Mouse (Mus musculus) CH12.LX (cell line): ENCODE measurements at regions not wholly inside any gene's neighbourhood (a gene's known extent, or its start where the extent isn't known, plus 50 kb on each side); places are given as distances from the start of the nearest gene placed in this dataset.

ENCODE experiments used
- DNase-seq: peaks from one replicate; pipeline ENCODE4 v3.0.0-alpha.2; 2013; ENCODE audit errors: extremely low read depth
- H3K27ac ChIP-seq: 2 replicates; pipeline ENCODE4 v1.5.1; 2012; ENCODE audit warnings: low read depth, mild to moderate bottlenecking, control low read depth, moderate library complexity; ENCODE audit not compliant: insufficient read depth
- H3K27me3 ChIP-seq: replicated peaks from 2 replicates; pipeline ENCODE3; 2012; ENCODE audit warnings: inconsistent platforms
- H3K36me3 ChIP-seq, 2 experiments: replicated peaks in 1 of 2; 2 replicates each; pipeline versions ENCODE3 to v1.6.1; 2012; ENCODE audit warnings: inconsistent platforms in 1 of 2, low read length in 1 of 2, mild to moderate bottlenecking in 1 of 2, mixed read lengths in 1 of 2, moderate library complexity in 1 of 2; ENCODE audit not compliant: control insufficient read depth in 1 of 2, insufficient read depth in 1 of 2
- H3K4me1 ChIP-seq, 2 experiments: 2 replicates each; pipeline ENCODE4 v1.6.1; 2012; ENCODE audit warnings: inconsistent platforms in 1 of 2, moderate library complexity in 1 of 2; ENCODE audit not compliant: insufficient read depth in 2 of 2, control insufficient read depth in 1 of 2
- H3K4me2 ChIP-seq: 2 replicates; pipeline ENCODE4 v1.6.1; 2012; ENCODE audit warnings: low read depth, mild to moderate bottlenecking, control low read depth; ENCODE audit not compliant: poor library complexity, insufficient read depth, severe bottlenecking
- H3K4me3 ChIP-seq, 3 experiments: fragments of 150-350 bp in 1 of 3; sonication (generic) in 1 of 3; replicated peaks in 1 of 3; 2 replicates each; pipeline versions ENCODE3 to v1.5.1; 2011 to 2012; ENCODE audit warnings: low read depth in 2 of 3, low read length in 2 of 3, mild to moderate bottlenecking in 2 of 3, moderate library complexity in 2 of 3, control low read depth in 1 of 3, improper control_type of control experiment in 1 of 3, inconsistent platforms in 1 of 3, mixed read lengths in 1 of 3; ENCODE audit not compliant: poor library complexity in 1 of 3
- H3K79me2 ChIP-seq: replicated peaks from 2 replicates; pipeline ENCODE4 v1.6.1; 2012; ENCODE audit warnings: mild to moderate bottlenecking, moderate library complexity; ENCODE audit not compliant: control insufficient read depth, poor library complexity, insufficient read depth, severe bottlenecking; ENCODE audit errors: extremely low read depth
- H3K9ac ChIP-seq: 2 replicates; pipeline ENCODE4 v1.6.1; 2012; ENCODE audit warnings: low read depth, mild to moderate bottlenecking, control low read depth, moderate library complexity; ENCODE audit not compliant: insufficient read depth
- H3K9me3 ChIP-seq: replicated peaks from 2 replicates; pipeline ENCODE3; 2012; ENCODE audit warnings: low read length, inconsistent platforms, mixed read lengths
- BHLHE40 ChIP-seq: IDR thresholded peaks from 2 replicates; pipeline ENCODE4 v1.6.1; 2011; ENCODE audit warnings: mild to moderate bottlenecking, low read depth, low read length, improper control_type of control experiment
- CTCF ChIP-seq, 2 experiments: IDR thresholded peaks in 1 of 2; conservative IDR thresholded peaks in 1 of 2; 2 replicates each; pipeline ENCODE4 v1.5.1; 2011 to 2012; ENCODE audit warnings: low read depth in 2 of 2, low read length in 2 of 2, improper control_type of control experiment in 1 of 2, inconsistent platforms in 1 of 2, mild to moderate bottlenecking in 1 of 2, moderate library complexity in 1 of 2
- E2F4 ChIP-seq: IDR thresholded peaks from 2 replicates; pipeline ENCODE4 v1.6.1; 2011; ENCODE audit warnings: low read depth, low read length, improper control_type of control experiment; ENCODE audit not compliant: insufficient replicate concordance
- ELF1 ChIP-seq: IDR thresholded peaks from 2 replicates; pipeline ENCODE4 v1.6.1; 2014; ENCODE audit warnings: low read depth, mild to moderate bottlenecking, inconsistent platforms, low read length, improper control_type of control experiment
- EP300 ChIP-seq: IDR thresholded peaks from 2 replicates; pipeline ENCODE4 v1.6.1; 2011; ENCODE audit warnings: low read length, improper control_type of control experiment
- ETS1 ChIP-seq: conservative IDR thresholded peaks from 2 replicates; pipeline ENCODE4 v1.6.1; 2012; ENCODE audit warnings: low read depth, mild to moderate bottlenecking, inconsistent platforms, low read length, improper control_type of control experiment, moderate library complexity
- HCFC1 ChIP-seq: IDR thresholded peaks from 2 replicates; pipeline ENCODE4 v1.6.1; 2012; ENCODE audit warnings: low read depth, mild to moderate bottlenecking, inconsistent platforms, low read length, improper control_type of control experiment
- IRF4 ChIP-seq: IDR thresholded peaks from 2 replicates; pipeline ENCODE4 v1.6.1; 2014; ENCODE audit warnings: low read depth, mild to moderate bottlenecking, inconsistent platforms, low read length, improper control_type of control experiment
- JUN ChIP-seq: IDR thresholded peaks from 2 replicates; pipeline ENCODE4 v1.6.1; 2011; ENCODE audit warnings: low read depth, mild to moderate bottlenecking, low read length, improper control_type of control experiment, moderate library complexity; ENCODE audit not compliant: insufficient read depth
- JUND ChIP-seq: conservative IDR thresholded peaks from 2 replicates; pipeline ENCODE4 v1.6.1; 2011; ENCODE audit warnings: low read depth, low read length, improper control_type of control experiment
- KAT2A ChIP-seq: IDR thresholded peaks from 2 replicates; pipeline ENCODE4 v1.6.1; 2012; ENCODE audit warnings: low read length, improper control_type of control experiment, inconsistent platforms; ENCODE audit not compliant: insufficient replicate concordance
- MAX ChIP-seq: IDR thresholded peaks from 2 replicates; pipeline ENCODE4 v1.6.1; 2011; ENCODE audit warnings: low read length, improper control_type of control experiment
- MXI1 ChIP-seq: IDR thresholded peaks from 2 replicates; pipeline ENCODE4 v1.6.1; 2011; ENCODE audit warnings: mild to moderate bottlenecking, low read depth, low read length, improper control_type of control experiment
- NELFE ChIP-seq: IDR thresholded peaks from 2 replicates; pipeline ENCODE4 v1.6.1; 2011; ENCODE audit warnings: low read depth, low read length, improper control_type of control experiment
- NRF1 ChIP-seq: IDR thresholded peaks from 2 replicates; pipeline ENCODE4 v1.6.1; 2014; ENCODE audit warnings: low read depth, mild to moderate bottlenecking, inconsistent platforms, low read length, improper control_type of control experiment, moderate library complexity
- PAX5 ChIP-seq: IDR thresholded peaks from 2 replicates; pipeline ENCODE4 v1.6.1; 2012; ENCODE audit warnings: low read length, inconsistent platforms, mixed read lengths
- POLR2AphosphoS2 ChIP-seq: IDR thresholded peaks from 2 replicates; pipeline ENCODE4 v1.6.1; 2011; ENCODE audit warnings: low read depth, low read length, improper control_type of control experiment
- RAD21 ChIP-seq: IDR thresholded peaks from 2 replicates; pipeline ENCODE4 v1.6.1; 2011; ENCODE audit warnings: low read depth, mild to moderate bottlenecking, low read length, improper control_type of control experiment, moderate library complexity
- RCOR1 ChIP-seq: conservative IDR thresholded peaks from 2 replicates; pipeline ENCODE4 v1.6.1; 2012; ENCODE audit warnings: low read depth, mild to moderate bottlenecking, inconsistent platforms, low read length, improper control_type of control experiment
- SIN3A ChIP-seq: IDR thresholded peaks from 2 replicates; pipeline ENCODE4 v1.6.1; 2012; ENCODE audit warnings: low read length, improper control_type of control experiment, inconsistent platforms
- SMC3 ChIP-seq: IDR thresholded peaks from 2 replicates; pipeline ENCODE4 v1.6.1; 2011; ENCODE audit warnings: low read depth, low read length, improper control_type of control experiment
- TBP ChIP-seq: conservative IDR thresholded peaks from 2 replicates; pipeline ENCODE4 v1.6.1; 2011; ENCODE audit warnings: low read depth, low read length, improper control_type of control experiment
- TCF12 ChIP-seq: IDR thresholded peaks from 2 replicates; pipeline ENCODE4 v1.6.1; 2014; ENCODE audit warnings: low read depth, mild to moderate bottlenecking, inconsistent platforms, low read length, improper control_type of control experiment
- UBTF ChIP-seq: IDR thresholded peaks from 2 replicates; pipeline ENCODE4 v1.6.1; 2012; ENCODE audit warnings: low read depth, mild to moderate bottlenecking, inconsistent platforms, low read length, improper control_type of control experiment, moderate library complexity
- USF1 ChIP-seq: IDR thresholded peaks from 2 replicates; pipeline ENCODE4 v1.6.1; 2014; ENCODE audit warnings: low read depth, mild to moderate bottlenecking, inconsistent platforms, low read length, improper control_type of control experiment
- USF2 ChIP-seq: conservative IDR thresholded peaks from 2 replicates; pipeline ENCODE4 v1.6.1; 2011; ENCODE audit warnings: low read depth, low read length, improper control_type of control experiment
- dilution Hi-C: fragments of 300-500 bp; cut with MboI; formaldehyde crosslinking; loops from 2 replicates; pipeline ENCODE4 v1.14.3; 2020; ENCODE audit warnings: low sequenced_read_pairs; ENCODE audit not compliant: extremely low pct_unique_long_range_greater_than_20kb, extremely low pct_ligation_motif_present
- in situ Hi-C: fragments of 300-500 bp; cut with MboI; formaldehyde crosslinking; loops from 3 replicates; pipeline ENCODE4 v1.14.3; 2019; ENCODE audit warnings: low sequenced_read_pairs, low pct_ligation_motif_present, low pct_unique_long_range_greater_than_20kb, mixed read lengths

- no peak for TF ChIP-seq RAD21
- TF ChIP-seq USF2: no peak
- no peak for TF ChIP-seq JUND
- no peak for TF ChIP-seq ELF1
- no peak for TF ChIP-seq CTCF (conservative IDR thresholded peaks at IDR 0.05 in 1 of 2, IDR thresholded peaks at IDR 0.05 in 1 of 2; ENCODE audit: low read depth in 2 of 2, low read length in 2 of 2)
- no peak for TF ChIP-seq KAT2A
- no peak for TF ChIP-seq SIN3A
- TF ChIP-seq UBTF: no peak
- TF ChIP-seq MXI1: no peak
- in situ Hi-C loops: loop anchor here (25.0 kb wide), 1 partner anchor 779 kb away; no protein-coding TSS in a partner anchor
- Histone ChIP-seq H3K4me3 (no peak overlapping the region), H3K9ac (no peak overlapping the region), H3K9me3 (no peaks in the 10 kb centered on the region), H3K4me2 (no peak overlapping the region), H3K36me3 (no peaks in the 10 kb centered on the region), H3K79me2 (no peaks in the 10 kb centered on the region), H3K27me3 (peaks cover 18% of the 10 kb centered on the region), H3K27ac (no peak overlapping the region), H3K4me1 (no peaks in the 10 kb centered on the region)
- dilution Hi-C loops: no loop called here
- DNase-seq: no peak
Observed at GRCm38 (mm10) chr4:105916229-105916628, 126.6 kb downstream of the Gm12728 start.

- in situ Hi-C loops: loop anchor here (25.0 kb wide), 1 partner anchor 788 kb away; no protein-coding TSS in a partner anchor
- H3K79me2 ChIP-seq: no peaks in the 10 kb centered on the region
- H3K27me3 ChIP-seq: peaks cover 28% of the 10 kb centered on the region
- H3K4me2 ChIP-seq: no peak overlapping the region
- no peak overlapping the region for H3K9ac ChIP-seq
- TF ChIP-seq PAX5 (no peak), SMC3 (no peak), EP300 (no peak), NELFE (no peak), USF2 (no peak), TCF12 (no peak), JUN (no peak), JUND (no peak), E2F4 (no peak), ETS1 (no peak), TBP (no peak), HCFC1 (no peak), POLR2AphosphoS2 (no peak), BHLHE40 (no peak), RCOR1 (no peak), NRF1 (no peak), MAX (no peak), RAD21 (no peak; the same call in none of the 2 replicates), IRF4 (no peak), USF1 (no peak)
- no peaks in the 10 kb centered on the region for H3K9me3 ChIP-seq
- H3K4me1 ChIP-seq: no peaks in the 10 kb centered on the region
- no peaks in the 10 kb centered on the region for H3K36me3 ChIP-seq
- DNase-seq: no peak
- H3K4me3 ChIP-seq: no peak overlapping the region
- dilution Hi-C loops: no loop called here
- H3K27ac ChIP-seq: no peak overlapping the region
Observed at GRCm38 (mm10) chr4:105924781-105925382, 135.2 kb downstream of the Gm12728 start.
